Mouse (Mus musculus) liver, embryonic 14.5 days (tissue): ENCODE data around the gene Gm49358. TPM values are rescaled to one million over a fixed set of nuclear protein-coding genes. Genes with fewer than 3 reads are reported as not detected.

Experiments
- ATAC-seq: fragments of 200-750 bp; cut with Nextera tagmentation; 2 replicates; pipeline ENCODE4 v1.8.0; 2017; ENCODE audit warnings: moderate number of reproducible peaks, mild to moderate bottlenecking, moderate library complexity; ENCODE audit not compliant: insufficient read depth
- DNase-seq, 3 experiments: peaks; one replicate each; pipeline ENCODE4 v3.0.0-alpha.2; 2012 to 2013; ENCODE audit warnings: low read depth in 3 of 3, low spot score in 3 of 3
- H3K27ac ChIP-seq: fragments of 300-500 bp; sonication (generic); 2 replicates; pipeline ENCODE4 v1.5.1; 2014; ENCODE audit warnings: moderate library complexity, mild to moderate bottlenecking, control low read depth, inconsistent platforms
- H3K27me3 ChIP-seq: fragments of 300-500 bp; sonication (generic); 2 replicates; pipeline ENCODE4 v1.6.1; 2014; ENCODE audit warnings: mild to moderate bottlenecking, low read length, moderate library complexity; ENCODE audit not compliant: control insufficient read depth, insufficient read depth
- H3K36me3 ChIP-seq: fragments of 300-500 bp; sonication (generic); replicated peaks from 2 replicates; pipeline ENCODE4 v1.6.1; 2014; ENCODE audit warnings: low read depth; ENCODE audit not compliant: control insufficient read depth, insufficient read depth
- H3K4me1 ChIP-seq, 2 experiments: fragments of 200-500 bp in 1 of 2; fragments of 300-500 bp in 1 of 2; sonication (generic) in 1 of 2; replicated peaks; 2 replicates each; pipeline ENCODE4 v1.6.1; 2012 to 2014; ENCODE audit warnings: antibody characterized with exemption in 1 of 2, inconsistent platforms in 1 of 2, low read length in 1 of 2; ENCODE audit not compliant: control insufficient read depth in 2 of 2, insufficient read depth in 2 of 2
- H3K4me2 ChIP-seq: fragments of 300-500 bp; sonication (generic); 2 replicates; pipeline ENCODE4 v1.6.1; 2014; ENCODE audit warnings: low read depth, mild to moderate bottlenecking, control low read depth, moderate library complexity
- H3K4me3 ChIP-seq, 2 experiments: fragments of 200-500 bp in 1 of 2; fragments of 300-500 bp in 1 of 2; sonication (generic) in 1 of 2; 2 replicates each; pipeline ENCODE4 v1.5.1; 2012 to 2014; ENCODE audit warnings: low read depth in 2 of 2, low read length in 2 of 2, mild to moderate bottlenecking in 2 of 2, control low read depth in 1 of 2, inconsistent platforms in 1 of 2, moderate library complexity in 1 of 2; ENCODE audit not compliant: insufficient read depth in 1 of 2
- H3K9ac ChIP-seq: fragments of 300-500 bp; sonication (generic); replicated peaks from 2 replicates; pipeline ENCODE4 v1.6.1; 2014; ENCODE audit warnings: mild to moderate bottlenecking, control low read depth, moderate library complexity
- H3K9me3 ChIP-seq: fragments of 300-500 bp; sonication (generic); 2 replicates; pipeline ENCODE4 v1.6.1; 2016; ENCODE audit warnings: low read length, mixed read lengths; ENCODE audit not compliant: control insufficient read depth
- CTCF ChIP-seq: IDR thresholded peaks from 2 replicates; pipeline ENCODE4 v1.5.1; 2016; ENCODE audit warnings: antibody characterized with exemption, low read depth, control low read depth
- EP300 ChIP-seq: IDR thresholded peaks from 2 replicates; pipeline ENCODE4 v1.6.1; 2016; ENCODE audit warnings: antibody characterized with exemption, low read depth
- WGBS: fragments of 180-500 bp; shearing (Covaris S2); extraction: QIAGEN DNeasy Blood & Tissue Kit; methylation state at CpG from one replicate; pipeline ENCODE4 v1.1.7; 2014; ENCODE audit not compliant: insufficient replicate concordance; 5-methylcytosine and 5-hydroxymethylcytosine counted together
- polyA plus RNA-seq, 2 experiments: library from polyadenylated mRNA; depleted of rRNA in 1 of 2; stranded (reverse) in 1 of 2; unstranded in 1 of 2; fragments of >200 nt; fragmentation: Nextera tagmentation in 1 of 2; extraction: Ambion mirVana in 1 of 2; gene quantifications; 2 replicates each; pipeline versions ENCODE4 v1.2.1 to v1.2.3; 2012 to 2014

The Gm49358 gene
- polyA plus RNA-seq, 2 experiments = not detected

DNA sequence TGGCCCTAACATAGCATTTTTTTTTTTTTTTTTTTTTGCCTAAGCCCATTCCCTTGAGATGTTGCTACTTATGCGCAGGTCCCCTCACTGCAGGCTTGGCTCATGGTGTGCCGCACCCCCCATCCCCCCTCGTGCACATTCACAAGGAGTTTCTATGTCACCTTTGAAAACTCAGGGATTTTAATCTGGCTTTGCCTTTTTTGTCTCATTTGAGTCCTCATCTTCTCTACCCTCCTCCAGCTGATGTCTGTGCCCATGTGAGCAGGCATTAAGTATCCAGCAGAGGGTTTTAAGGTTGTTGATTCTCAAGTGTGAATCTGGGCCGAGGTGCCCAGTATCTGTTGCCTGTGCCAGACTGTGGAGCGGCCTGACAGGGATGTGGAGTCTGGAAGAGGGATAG lies 17.9 kb downstream of the Gm49358 start:
- H3K27me3 ChIP-seq = no peaks in the 10 kb centered on the region
- H3K9me3 ChIP-seq = no peaks in the 10 kb centered on the region
- ATAC-seq = no peak
- no peak overlapping the region for H3K4me3 ChIP-seq
- H3K36me3 ChIP-seq = no peaks in the 10 kb centered on the region
- TF ChIP-seq EP300 = no peak
- no peak overlapping the region for H3K4me2 ChIP-seq
- WGBS = 66% methylated on average over 5 of the region's 5 CpGs
- H3K4me1 ChIP-seq = peaks cover 14 to 15% of the 10 kb centered on the region in 2 experiments
- no peak for DNase-seq
- H3K9ac ChIP-seq = no peak overlapping the region
- no peak overlapping the region for H3K27ac ChIP-seq

DNA sequence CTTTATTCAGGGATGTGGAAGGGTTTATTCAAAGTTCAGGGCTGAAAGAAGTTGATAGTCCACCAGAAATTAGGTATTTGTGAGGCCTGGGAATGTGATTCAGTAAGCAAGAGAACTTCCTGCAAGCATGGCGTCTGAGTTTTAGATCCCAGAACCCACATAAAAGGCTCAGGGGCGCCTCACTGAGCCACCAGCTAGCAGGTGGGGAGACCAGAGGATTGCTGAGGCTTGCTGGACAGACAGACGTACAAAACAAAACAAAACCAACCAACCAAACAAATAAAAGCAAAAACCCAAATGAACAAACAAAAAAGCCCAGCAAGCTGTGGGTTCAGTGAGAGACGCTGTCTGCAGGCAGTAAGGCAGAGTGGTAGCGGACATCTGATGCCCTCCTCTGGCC lies 18.9 kb downstream of the Gm49358 start:
- H3K4me1 ChIP-seq = peaks cover 12 to 15% of the 10 kb centered on the region in 2 experiments
- H3K9me3 ChIP-seq = no peaks in the 10 kb centered on the region
- no peaks in the 10 kb centered on the region for H3K36me3 ChIP-seq
- no peak overlapping the region for H3K27ac ChIP-seq
- no peak overlapping the region for H3K9ac ChIP-seq
- H3K4me2 ChIP-seq = no peak overlapping the region
- H3K27me3 ChIP-seq = no peaks in the 10 kb centered on the region
- no peak for DNase-seq
- no peak for TF ChIP-seq CTCF
- TF ChIP-seq EP300 = no peak
- ATAC-seq = no peak
- WGBS = 69% methylated on average over 5 of the region's 5 CpGs
- no peak overlapping the region for H3K4me3 ChIP-seq

DNA sequence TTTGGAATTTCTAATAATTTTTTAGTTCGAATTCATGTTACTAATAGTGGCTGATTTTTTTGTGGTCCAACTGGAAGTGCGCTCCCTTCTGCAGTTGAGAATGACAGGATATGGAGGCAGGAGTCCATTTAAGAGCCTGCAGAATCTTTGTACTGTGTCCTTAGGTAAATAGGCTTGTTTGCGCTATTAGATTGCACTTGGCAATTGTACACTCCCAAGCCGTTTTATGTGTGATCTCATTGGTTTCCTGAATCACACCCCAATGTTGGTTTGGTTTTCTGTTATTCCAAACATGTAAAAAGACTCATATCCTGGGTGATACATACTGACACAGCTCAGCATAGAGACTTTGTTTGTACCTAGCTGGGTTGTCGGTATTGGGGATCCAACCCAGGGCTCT lies 19.8 kb downstream of the Gm49358 start:
- Histone ChIP-seq H3K27ac (no peak overlapping the region), H3K27me3 (no peaks in the 10 kb centered on the region), H3K4me1 (peaks cover 6 to 10% of the 10 kb centered on the region in 2 experiments; a peak in 3 of 4 replicates), H3K9me3 (no peaks in the 10 kb centered on the region), H3K9ac (no peak overlapping the region), H3K4me3 (no peak overlapping the region), H3K36me3 (no peaks in the 10 kb centered on the region), H3K4me2 (no peak overlapping the region)
- DNase-seq (no peak), ATAC-seq (no peak)
- WGBS = 66% methylated on average over 5 of the region's 5 CpGs
- TF ChIP-seq CTCF (no peak), EP300 (no peak)

DNA sequence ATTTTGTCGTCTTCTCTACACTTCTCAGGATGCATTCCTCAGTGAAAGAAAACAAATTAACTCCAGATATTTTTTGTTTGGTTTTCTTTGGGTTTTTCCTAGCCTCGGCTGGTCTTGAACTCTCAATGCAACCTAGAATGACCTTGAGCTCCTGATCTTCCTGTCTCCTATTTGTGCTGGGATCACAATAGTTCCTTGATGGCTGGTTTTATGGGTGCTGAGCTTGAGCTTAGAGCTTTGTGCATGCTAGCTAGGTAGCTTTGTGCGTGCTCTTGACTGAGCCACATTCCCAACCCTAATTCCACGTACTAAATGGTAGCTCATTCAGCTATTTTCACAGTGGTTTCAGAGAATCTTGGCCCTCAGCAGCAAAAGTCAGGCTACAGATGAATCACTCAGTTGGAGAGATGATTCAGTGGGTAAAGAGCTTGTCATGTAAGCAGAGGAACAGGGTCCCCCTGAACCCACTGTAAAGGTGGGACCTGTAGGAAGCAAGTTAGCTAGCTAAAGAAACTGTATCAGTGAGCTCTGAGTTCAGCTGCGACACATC lies 20.4 kb downstream of the Gm49358 start:
- 67% methylated on average over 5 of the region's 5 CpGs for WGBS
- no peak overlapping the region for H3K4me2 ChIP-seq
- DNase-seq = no peak
- peaks cover 6 to 10% of the 10 kb centered on the region in 2 experiments; a peak in 3 of 4 replicates for H3K4me1 ChIP-seq
- H3K36me3 ChIP-seq = no peaks in the 10 kb centered on the region
- no peak overlapping the region for H3K9ac ChIP-seq
- no peak overlapping the region for H3K27ac ChIP-seq
- H3K4me3 ChIP-seq = no peak overlapping the region
- no peaks in the 10 kb centered on the region for H3K9me3 ChIP-seq
- H3K27me3 ChIP-seq = no peaks in the 10 kb centered on the region
- no peak for TF ChIP-seq EP300
- TF ChIP-seq CTCF = no peak
- no peak for ATAC-seq

DNA sequence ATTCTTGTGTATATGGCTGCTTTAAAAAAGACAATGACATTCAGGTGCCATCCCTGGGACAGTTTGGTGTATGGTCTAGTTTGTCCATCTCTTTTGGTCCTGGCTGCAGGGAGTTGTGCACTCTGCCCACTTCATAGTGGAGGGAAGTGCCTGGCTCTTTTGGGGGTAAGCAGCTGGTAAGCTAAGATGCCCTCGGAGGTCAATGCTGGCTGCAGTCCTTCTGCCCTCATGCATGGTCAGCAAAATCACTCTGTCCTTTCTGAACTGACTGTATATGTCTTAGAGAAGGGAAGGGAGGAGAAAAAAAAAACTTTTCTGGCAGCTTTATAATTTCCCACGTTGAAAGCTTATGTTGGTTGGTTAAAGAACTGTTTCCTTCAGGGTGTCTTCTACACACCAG lies 21.6 kb downstream of the Gm49358 start:
- Histone ChIP-seq H3K27me3 (no peaks in the 10 kb centered on the region), H3K27ac (no peak overlapping the region), H3K4me2 (no peak overlapping the region), H3K36me3 (no peaks in the 10 kb centered on the region), H3K4me1 (no peaks in the 10 kb centered on the region; a peak in 1 of 4 replicates), H3K9me3 (no peaks in the 10 kb centered on the region), H3K4me3 (no peak overlapping the region), H3K9ac (no peak overlapping the region)
- TF ChIP-seq EP300 = no peak
- DNase-seq (no peak), ATAC-seq (no peak)
- WGBS = 44% methylated on average over 2 of the region's 2 CpGs
